Mouse (Mus musculus) adrenal gland, adult 8-10 months (tissue): ENCODE results near the gene Iqgap1. TPM values are rescaled to one million over a fixed set of nuclear protein-coding genes. Genes with fewer than 3 reads are reported as not detected.
"Not testable (repeated sequence)": the region's sequence is repeated elsewhere in the genome, so short reads cannot be mapped to it uniquely, and the experiment has no call there.

Source experiments
- DNase-seq: peaks from one replicate; pipeline ENCODE4 v3.0.0; 2022
- total RNA-seq, 4 experiments: library from RNA; stranded (reverse); gene quantifications; 2 replicates each; pipeline ENCODE4 v1.2.4; 2022

Iqgap1 gene
- total RNA-seq, 4 experiments from 2014 or later = 82.6 to 138 (median 109) TPM

DNA sequence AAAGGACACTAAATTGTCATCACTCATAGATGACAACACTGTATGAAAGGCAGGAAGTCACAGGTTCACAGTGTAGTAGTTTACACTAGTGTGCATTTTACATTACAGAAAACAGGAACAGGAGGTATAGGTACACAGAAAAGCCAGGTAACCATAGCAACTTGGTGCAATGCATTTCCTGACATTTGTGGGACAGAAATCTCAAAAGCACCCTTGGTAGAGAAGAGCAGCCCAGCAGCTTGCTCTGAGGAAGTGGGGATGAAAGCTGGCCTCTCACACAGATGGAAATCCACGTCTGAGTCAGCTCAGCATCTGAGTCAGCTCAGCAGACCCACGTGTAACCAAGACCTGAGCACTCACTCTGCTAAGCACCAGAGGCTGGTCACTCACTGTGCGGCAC, 59.7 kb downstream of the Iqgap1 start:
- peak; percentile 53 for DNase-seq

- peak; percentile 70 for DNase-seq
These were observed 61.8 kb downstream of the Iqgap1 start for GRCm38 (mm10) chr7:80763864-80764437.

GRCm38 (mm10) chr7:80762297-80762696, 63.5 kb downstream of the Iqgap1 start:
- no peak for DNase-seq

DNA sequence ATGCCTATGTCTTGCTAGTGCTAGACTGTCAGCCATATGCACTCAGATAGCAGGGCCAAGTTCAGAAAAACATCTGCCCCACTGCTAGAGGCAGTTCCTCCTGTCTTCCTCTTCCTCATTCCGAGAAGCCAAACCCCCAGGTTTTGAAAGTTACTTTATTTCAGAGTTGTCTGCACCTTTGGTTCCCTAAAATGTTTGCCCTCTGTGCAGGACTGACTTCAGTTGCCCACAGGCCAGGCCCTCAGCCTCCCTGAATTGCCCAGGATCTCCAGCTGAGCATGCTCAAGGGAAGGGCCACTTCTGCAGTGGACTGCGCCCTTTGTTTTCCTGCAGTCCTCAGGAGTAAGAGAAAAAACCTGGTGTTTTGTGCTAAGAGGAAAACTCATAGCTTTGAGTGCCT, 71.7 kb downstream of the Iqgap1 start:
- no peak for DNase-seq

DNA sequence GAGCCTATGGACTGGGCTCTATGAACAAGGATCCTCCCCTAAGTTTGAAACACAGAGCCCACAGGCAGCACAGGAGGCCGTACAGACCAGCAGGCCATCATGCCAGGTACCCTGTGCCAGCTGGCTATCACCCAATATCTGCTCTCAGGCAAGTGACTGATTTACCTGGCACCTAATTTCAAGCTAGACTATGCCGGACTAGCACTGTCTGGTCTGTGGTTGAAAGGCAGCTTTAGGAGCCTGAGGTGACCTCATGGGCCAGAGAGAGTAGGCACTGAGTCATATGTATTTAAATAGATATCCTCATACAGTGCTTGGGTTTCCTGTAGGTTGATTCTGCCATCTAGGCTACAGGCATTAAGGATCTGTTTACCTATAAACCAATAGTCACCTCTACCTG, 72.2 kb downstream of the Iqgap1 start:
- no peak for DNase-seq

GRCm38 (mm10) chr7:80749624-80750023, 76.2 kb downstream of the Iqgap1 start:
- DNase-seq = no peak

DNA sequence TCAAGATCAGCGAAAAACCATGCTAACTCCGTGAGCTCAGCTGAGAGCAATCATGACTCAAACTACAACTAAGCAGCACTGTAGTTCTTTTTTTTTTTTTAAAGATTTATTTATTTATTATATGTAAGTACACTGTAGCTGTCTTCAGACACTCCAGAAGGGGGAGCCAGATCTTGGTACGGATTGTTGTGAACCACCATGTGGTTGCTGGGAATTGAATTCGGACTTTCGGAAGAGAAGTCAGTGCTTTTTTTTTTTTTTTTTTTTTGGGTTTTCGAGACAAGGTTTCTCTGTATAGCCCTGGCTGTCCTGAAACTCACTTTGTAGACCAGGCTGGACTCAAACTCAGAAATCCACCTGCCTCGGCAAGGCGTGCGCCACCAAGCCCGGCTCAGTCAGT, 76.7 kb downstream of the Iqgap1 start:
- DNase-seq = not testable (repeated sequence)

- DNase-seq = no peak
These were observed 78.4 kb downstream of the Iqgap1 start for GRCm38 (mm10) chr7:80747371-80747770.

DNA sequence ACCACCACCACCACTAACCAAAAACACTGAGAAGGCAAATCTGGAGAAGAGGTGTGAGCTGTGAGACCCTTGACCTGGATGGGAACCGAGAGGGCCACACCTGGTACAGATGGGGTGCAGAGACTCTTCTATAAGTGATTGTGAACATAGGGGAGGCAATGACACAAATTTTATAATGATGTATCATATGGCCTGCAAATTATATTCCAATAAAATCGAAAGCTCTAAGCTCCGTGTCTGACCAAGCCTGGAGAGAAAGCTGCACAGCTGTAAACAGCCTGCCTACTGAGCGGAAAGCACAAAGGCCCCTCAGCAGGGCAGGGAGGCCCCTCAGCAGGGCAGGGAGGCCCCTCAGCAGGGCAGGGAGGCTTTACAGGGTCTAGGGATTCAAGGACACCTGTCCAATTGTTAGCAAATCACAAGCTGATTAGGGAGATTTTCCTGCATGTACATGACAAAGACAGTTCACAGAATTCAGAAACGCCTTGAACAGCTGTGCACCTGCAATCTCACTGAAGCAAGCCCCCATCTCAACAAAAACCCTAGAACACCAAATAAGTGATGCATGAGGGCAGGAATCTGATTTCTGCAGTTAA, 79.5 kb downstream of the Iqgap1 start:
- DNase-seq = no peak

DNA sequence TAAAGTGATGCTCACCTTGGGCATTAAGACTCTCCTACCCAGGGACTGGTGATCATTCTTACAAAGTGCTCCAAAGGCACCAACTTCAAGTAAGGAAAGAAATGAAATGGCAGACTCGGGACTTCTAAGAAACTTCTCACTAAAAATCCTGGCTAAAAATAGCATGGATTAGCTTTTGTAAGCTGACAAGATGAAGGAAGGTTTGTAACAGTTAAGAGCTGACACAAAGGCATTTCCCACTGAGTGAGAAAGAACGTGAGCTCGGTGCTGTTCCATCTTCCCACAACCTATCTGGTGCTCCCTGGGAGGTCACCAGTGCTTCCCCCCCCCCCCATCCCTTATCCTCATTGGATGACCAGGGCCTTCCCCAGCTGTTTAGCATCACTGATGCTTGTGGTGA, 80.0 kb downstream of the Iqgap1 start:
- no peak for DNase-seq

GRCm38 (mm10) chr7:80745250-80745649, 80.5 kb downstream of the Iqgap1 start:
- DNase-seq = no peak

- no peak for DNase-seq
These were observed 81.7 kb downstream of the Iqgap1 start for GRCm38 (mm10) chr7:80743920-80744630.

DNA sequence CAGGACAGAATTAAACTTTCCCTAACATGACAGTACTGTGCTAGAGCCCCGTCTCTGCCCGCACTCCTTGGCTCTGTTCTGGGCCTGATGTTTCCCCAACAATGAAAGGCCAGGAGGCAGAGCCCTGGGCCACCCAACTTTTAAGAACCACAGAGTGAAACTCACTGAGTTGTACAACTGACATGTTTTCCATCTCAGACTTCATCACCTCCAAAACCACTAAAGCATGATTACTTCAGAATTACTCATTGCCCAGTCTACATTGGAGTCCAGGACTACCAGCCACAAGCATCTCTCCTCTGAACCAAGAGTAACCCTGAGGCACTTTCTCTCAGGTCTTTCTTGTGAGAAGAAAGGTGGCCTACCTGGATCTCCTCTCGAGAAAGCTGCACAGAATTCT, 83.1 kb downstream of the Iqgap1 start:
- no peak for DNase-seq

DNA sequence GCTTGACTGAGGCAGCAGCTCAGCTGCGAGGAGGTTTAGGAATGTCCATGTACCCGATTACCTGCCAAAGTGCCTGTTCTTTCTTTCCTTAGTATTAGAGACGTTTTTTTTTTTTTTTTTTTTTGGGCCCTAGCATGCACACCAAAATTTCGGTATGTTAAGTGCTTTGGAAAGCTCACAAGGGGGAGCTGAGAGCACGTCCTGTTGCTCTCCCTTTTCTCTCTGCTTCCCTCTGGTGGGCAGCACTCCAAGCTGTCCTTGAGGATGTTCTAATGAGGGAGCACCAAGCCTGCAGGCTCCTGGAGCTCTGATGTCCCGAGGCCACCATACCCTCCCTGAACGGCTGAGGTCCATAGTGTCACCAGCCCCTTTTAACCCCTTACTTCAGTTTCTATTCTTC, 84.8 kb downstream of the Iqgap1 start:
- DNase-seq = peak; percentile 70

- DNase-seq = no peak
These were observed 89.6 kb downstream of the Iqgap1 start for GRCm38 (mm10) chr7:80736199-80736598.

- DNase-seq = no peak
These were observed 92.8 kb downstream of the Iqgap1 start for GRCm38 (mm10) chr7:80732986-80733385.

DNA sequence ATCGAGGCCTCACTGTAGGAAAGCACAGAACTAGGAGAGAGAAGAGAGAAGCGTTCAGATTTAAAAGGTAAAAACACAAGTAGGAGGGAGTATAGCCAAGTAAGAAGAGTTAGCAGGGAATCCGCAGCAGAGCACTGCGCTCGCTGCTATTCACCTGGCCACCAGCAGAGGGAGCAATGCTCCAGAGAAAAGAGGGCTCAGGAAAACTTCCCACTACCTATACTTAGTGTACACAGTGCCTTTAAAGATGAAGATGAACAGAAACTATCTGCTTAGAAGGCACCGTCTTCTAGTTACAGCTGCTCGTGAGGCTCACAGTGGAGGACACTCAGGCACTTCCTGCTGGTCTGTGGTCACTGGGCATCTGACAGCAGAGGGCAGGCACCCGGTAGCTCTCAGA, 96.1 kb downstream of the Iqgap1 start:
- DNase-seq = no peak

DNA sequence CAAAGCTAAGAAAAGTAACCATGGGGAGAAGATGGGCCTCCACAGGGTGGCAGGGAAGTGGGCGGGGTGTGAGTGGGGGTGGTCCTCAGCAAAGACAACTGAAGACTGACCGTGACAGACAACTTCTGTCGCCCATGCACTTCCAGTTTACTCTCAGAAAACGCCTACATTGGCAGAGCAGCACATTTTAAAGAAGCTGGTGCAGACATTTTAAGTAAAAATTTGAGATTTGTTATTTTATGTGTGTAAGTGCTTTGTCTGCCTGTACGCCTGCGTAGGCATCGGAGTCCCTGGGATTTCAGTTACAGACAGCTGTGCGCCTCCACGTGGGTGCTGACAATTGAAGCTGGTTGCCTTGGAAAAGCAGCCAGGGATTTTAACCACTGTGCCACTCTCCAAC, 104.7 kb downstream of the Iqgap1 start:
- no peak for DNase-seq

DNA sequence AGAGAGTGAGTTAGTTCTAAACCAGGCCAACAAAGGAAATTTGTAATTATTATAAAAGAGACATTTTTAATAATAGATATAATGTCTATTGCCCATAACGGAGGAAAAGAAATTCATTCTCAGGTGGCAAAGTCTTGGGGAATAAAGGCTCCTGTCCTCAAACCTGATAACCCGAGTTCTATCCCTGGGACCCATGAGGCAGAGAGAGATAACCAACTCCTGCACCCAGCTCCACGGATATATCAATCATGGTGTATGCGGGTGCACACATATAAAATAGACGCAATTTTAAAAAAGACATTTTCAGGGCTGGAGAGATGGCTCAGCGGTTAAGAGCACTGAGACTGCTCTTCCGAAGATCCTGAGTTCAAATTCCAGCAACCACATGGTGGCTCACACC, 106.2 kb downstream of the Iqgap1 start:
- no peak for DNase-seq

DNA sequence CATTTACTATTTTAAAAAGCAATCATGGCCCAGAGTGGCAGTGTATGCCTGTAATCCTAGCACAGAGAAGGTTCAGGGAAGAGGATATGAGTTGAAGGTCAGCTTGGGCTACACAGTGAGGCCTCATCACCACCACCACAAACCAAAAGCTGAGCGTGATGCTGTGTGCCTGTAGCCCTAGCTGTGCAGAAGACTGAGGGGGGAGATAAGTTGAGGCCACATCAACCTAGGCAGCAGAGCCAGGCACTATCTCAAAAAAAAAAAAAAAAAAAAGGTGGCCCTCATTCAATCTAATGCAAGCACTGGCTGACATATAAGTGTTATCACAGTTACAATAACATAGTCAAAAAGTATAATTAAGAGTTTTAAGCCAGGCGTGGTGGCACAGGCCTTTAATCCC, 106.7 kb downstream of the Iqgap1 start:
- DNase-seq = no peak

DNA sequence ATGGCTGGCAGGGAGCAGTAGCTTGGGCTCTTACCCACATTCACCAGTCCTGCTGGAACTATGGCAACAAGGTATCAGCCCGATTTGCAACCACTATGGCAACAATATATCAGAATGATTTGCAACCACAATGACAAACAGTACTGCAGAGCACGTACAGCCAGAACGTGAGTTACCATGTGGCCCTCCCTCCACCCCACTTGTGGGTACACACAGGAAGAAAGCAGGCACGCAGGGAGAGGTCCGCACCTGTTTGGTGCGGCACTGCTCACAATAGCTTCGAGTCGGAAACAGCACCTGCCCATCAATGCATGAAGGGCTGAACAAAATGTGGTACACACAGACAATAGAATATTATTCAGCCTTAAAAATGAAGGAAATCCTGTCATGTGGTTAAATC, 107.3 kb downstream of the Iqgap1 start:
- no peak for DNase-seq

GRCm38 (mm10) chr7:80716758-80717157, 109.0 kb downstream of the Iqgap1 start:
- DNase-seq = no peak

DNA sequence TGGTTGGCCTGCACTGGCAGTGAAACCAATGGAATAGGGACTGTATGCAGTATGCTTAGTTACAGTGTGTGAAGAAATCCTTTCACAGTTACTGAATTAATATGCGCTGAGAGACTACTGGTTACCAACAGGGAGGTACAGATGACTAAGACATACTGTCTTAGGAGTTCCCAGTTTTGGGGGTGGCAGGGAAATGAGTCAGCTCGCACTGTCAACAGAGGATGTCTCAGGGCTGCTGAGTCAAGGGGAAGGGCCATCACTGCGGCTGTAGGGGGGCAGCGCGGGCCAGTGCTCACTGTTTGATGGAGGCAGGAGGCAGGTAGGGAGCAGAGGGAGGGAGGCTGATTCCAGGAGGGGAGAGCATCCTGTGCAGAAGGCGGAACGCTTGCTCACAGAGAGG, 110.5 kb downstream of the Iqgap1 start:
- no peak for DNase-seq

- no peak for DNase-seq
These were observed 114.3 kb downstream of the Iqgap1 start for GRCm38 (mm10) chr7:80711496-80711895.
